Mouse (Mus musculus) cerebellum, adult 18-20 months (tissue): Measurements from ENCODE around the gene Mchr1.

Experiments used
- DNase-seq, 2 experiments: peaks; one replicate each; pipeline ENCODE4 v3.0.0; 2021

Mchr1 gene

DNA sequence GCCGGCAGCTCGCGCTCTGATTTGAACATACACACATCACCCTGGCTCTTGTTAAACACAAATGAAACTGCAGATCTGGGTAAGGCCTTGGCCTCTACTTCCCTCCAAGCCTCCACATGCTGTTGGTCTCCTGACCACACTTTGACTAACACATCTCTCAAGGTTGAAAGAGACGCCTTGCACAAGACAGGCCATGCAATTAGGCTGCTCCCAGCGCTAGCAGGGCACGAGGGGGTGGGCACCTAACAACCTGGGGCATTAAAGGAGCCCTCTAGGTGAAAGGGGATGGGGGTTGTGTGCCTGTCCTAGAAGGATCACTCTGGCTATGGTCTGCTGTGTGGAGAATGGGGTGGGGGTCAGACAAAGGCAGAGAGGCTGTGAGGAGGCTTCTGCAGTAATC is 43.4 kb downstream of the Mchr1 start:
- no peak for DNase-seq

DNA sequence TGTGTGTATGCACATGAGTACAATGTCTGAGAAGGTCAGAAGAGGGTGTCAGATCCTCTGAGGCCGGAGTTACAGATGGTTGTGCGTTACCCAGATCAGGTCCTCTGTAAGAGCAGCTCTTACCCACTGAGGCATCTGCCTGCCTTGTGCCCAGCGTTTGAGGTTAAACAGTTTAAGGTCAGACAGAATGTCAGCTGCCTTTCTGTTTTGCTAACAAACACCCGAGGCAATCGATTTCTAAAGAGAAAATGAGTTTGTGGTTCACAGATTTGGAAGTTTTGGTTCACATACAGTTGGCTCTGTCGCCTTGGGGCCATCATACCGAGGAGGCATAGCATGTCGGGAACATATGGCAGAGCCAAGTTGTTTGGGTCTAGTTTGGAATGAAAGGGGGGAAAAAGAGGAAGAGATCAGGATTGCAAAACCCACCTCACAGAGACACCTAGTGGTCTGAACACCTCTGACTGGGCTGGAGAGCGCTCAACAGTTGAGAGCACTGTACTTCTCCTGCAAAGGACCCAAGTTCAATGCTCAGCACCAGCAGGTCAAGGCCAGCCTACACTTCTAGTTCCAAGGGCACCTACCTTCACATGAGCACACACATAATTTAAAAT is 48.9 kb downstream of the Mchr1 start:
- DNase-seq = no peak
